In the genomic region with DNA sequence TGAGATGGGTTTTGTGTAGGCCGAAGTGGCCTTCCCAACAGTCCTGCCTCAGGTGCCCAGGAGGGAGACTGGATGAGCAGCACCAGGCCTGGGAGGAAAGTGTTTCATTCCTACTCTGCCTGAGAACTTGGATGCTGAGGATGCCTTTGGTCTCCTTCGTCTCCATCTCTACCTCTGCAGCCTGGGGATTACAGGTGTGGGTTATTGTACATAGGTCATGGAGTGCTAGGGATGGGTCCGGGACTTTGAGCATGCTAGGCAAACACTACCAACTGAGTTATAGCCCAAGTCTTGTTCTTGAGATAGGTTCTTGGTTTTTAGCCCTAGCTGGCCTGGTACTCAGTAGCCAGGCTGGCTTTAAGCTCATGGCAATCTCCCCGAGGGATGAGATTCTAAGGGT, we compare ENCODE assay signal across 28 mouse cellular contexts.
"Had no signal": no experiment of that assay in that cellular context is flagged by ENCODE, and none has a peak within 500 bp of the region (broad histone marks: within the 10 kb centered on the region; RNA-seq: fewer than 3 reads in every experiment).

No protein-coding gene starts in this region.

- H3K27me3 ChIP-seq: limb, embryonic 12.5 days; limb, embryonic 13.5 days; limb, embryonic 15.5 days; liver, embryonic 12.5 days; liver, embryonic 13.5 days; liver, embryonic 15.5 days; lung, embryonic 15.5 days; megakaryocyte, embryonic 14.5 days; midbrain, embryonic 12.5 days; midbrain, embryonic 13.5 days; midbrain, embryonic 15.5 days; neural tube, embryonic 12.5 days had no signal

- H3K4me3 ChIP-seq: limb, embryonic 10.5 days; limb, embryonic 12.5 days; limb, embryonic 13.5 days; limb, embryonic 15.5 days; liver, embryonic 12.5 days; liver, embryonic 13.5 days; liver, embryonic 15.5 days; lung, embryonic 15.5 days; megakaryocyte, embryonic 14.5 days; midbrain, embryonic 10.5 days; midbrain, embryonic 12.5 days; midbrain, embryonic 13.5 days; midbrain, embryonic 15.5 days; myocyte; neural tube, embryonic 12.5 days had no signal

- H3K4me1 ChIP-seq: limb, embryonic 10.5 days; limb, embryonic 12.5 days; limb, embryonic 13.5 days; limb, embryonic 15.5 days; lung, embryonic 15.5 days; megakaryocyte, embryonic 14.5 days; midbrain, embryonic 10.5 days; midbrain, embryonic 12.5 days; midbrain, embryonic 13.5 days; midbrain, embryonic 15.5 days; neural tube, embryonic 12.5 days had no signal

- H3K27ac ChIP-seq: limb, embryonic 10.5 days; limb, embryonic 12.5 days; limb, embryonic 13.5 days; limb, embryonic 15.5 days; liver, embryonic 12.5 days; liver, embryonic 13.5 days; liver, embryonic 14.5 days; liver, embryonic 15.5 days; lung, embryonic 15.5 days; macrophage; midbrain, embryonic 10.5 days; midbrain, embryonic 12.5 days; midbrain, embryonic 13.5 days; midbrain, embryonic 15.5 days; neural tube, embryonic 12.5 days had no signal

- H3K9me3 ChIP-seq: limb, embryonic 10.5 days; limb, embryonic 12.5 days; limb, embryonic 13.5 days; limb, embryonic 15.5 days; liver, embryonic 12.5 days; liver, embryonic 13.5 days; liver, embryonic 15.5 days; lung, embryonic 15.5 days; megakaryocyte, embryonic 14.5 days; midbrain, embryonic 10.5 days; midbrain, embryonic 12.5 days; midbrain, embryonic 13.5 days; midbrain, embryonic 15.5 days; neural tube, embryonic 12.5 days had no signal

- H3K36me3 ChIP-seq: liver, embryonic 13.5 days; liver, embryonic 15.5 days; lung, embryonic 15.5 days; midbrain, embryonic 12.5 days; midbrain, embryonic 15.5 days had no signal

- DNase-seq: left cerebral cortex, postnatal 4 days; liver; liver, embryonic 13.5 days; liver, postnatal 0 days; lung, adult 18-20 months; lung, adult 2 months; lung, embryonic 14.5 days; lung, postnatal 10 days; lung, postnatal 14 days; lung, postnatal 36 days; lung, postnatal 4 days; midbrain, embryonic 14.5 days had no signal
